Mouse (Mus musculus) MEL (cell line): ENCODE results near the gene Olfr523. TPM values are rescaled to one million over a fixed set of nuclear protein-coding genes. Genes with fewer than 3 reads are reported as not detected.

Source experiments
- DNase-seq: peaks from one replicate; pipeline ENCODE4 v3.0.0; 2011; ENCODE audit warnings: low read depth, low spot score
- H3K27ac ChIP-seq: 2 replicates; pipeline ENCODE4 v1.5.1; 2012; ENCODE audit warnings: low read depth, mild to moderate bottlenecking, control low read depth, low read length, moderate library complexity; ENCODE audit not compliant: control insufficient read depth
- H3K27me3 ChIP-seq, 2 experiments: fragments of 150-350 bp in 1 of 2; sonication (generic) in 1 of 2; 2 replicates each; pipeline ENCODE4 v1.6.1; 2012; ENCODE audit warnings: low read length in 2 of 2, mild to moderate bottlenecking in 2 of 2, improper control_type of control experiment in 1 of 2, moderate library complexity in 1 of 2; ENCODE audit not compliant: insufficient read depth in 2 of 2, control insufficient read depth in 1 of 2
- H3K36me3 ChIP-seq, 2 experiments: 2 replicates each; pipeline ENCODE4 v1.6.1; 2012 to 2014; ENCODE audit warnings: low read length in 2 of 2, improper control_type of control experiment in 1 of 2, inconsistent platforms in 1 of 2, mild to moderate bottlenecking in 1 of 2; ENCODE audit not compliant: insufficient read depth in 2 of 2, control insufficient read depth in 1 of 2
- H3K4me1 ChIP-seq, 2 experiments: fragments of 150-350 bp in 1 of 2; sonication (generic) in 1 of 2; 2 replicates each; pipeline ENCODE4 v1.6.1; 2012; ENCODE audit warnings: low read length in 2 of 2, improper control_type of control experiment in 1 of 2, mild to moderate bottlenecking in 1 of 2; ENCODE audit not compliant: insufficient read depth in 2 of 2, control insufficient read depth in 1 of 2
- H3K4me3 ChIP-seq, 2 experiments: fragments of 150-350 bp in 1 of 2; sonication (generic) in 1 of 2; 2 replicates each; pipeline ENCODE4 v1.5.1; 2012; ENCODE audit warnings: low read depth in 2 of 2, low read length in 2 of 2, mild to moderate bottlenecking in 2 of 2, moderate library complexity in 2 of 2, control low read depth in 1 of 2, improper control_type of control experiment in 1 of 2; ENCODE audit not compliant: control insufficient read depth in 1 of 2, insufficient read depth in 1 of 2
- H3K79me2 ChIP-seq: 2 replicates; pipeline ENCODE4 v1.6.1; 2012; ENCODE audit warnings: mild to moderate bottlenecking, low read length, moderate library complexity; ENCODE audit not compliant: control insufficient read depth, poor library complexity, insufficient read depth
- H3K9ac ChIP-seq: 2 replicates; pipeline ENCODE4 v1.6.1; 2012; ENCODE audit warnings: low read depth, mild to moderate bottlenecking, control low read depth, low read length, moderate library complexity; ENCODE audit not compliant: control insufficient read depth, poor library complexity, severe bottlenecking
- H3K9me3 ChIP-seq: fragments of 150-350 bp; sonication (generic); replicated peaks from 2 replicates; pipeline ENCODE4 v1.6.1; 2012; ENCODE audit warnings: mild to moderate bottlenecking, low read length, improper control_type of control experiment, moderate library complexity; ENCODE audit not compliant: insufficient read depth
- BHLHE40 ChIP-seq: IDR thresholded peaks from 2 replicates; pipeline ENCODE4 v1.6.1; 2012; ENCODE audit warnings: low read depth, mild to moderate bottlenecking, inconsistent platforms, low read length, improper control_type of control experiment, borderline replicate concordance
- CHD1 ChIP-seq: IDR thresholded peaks from 2 replicates; pipeline ENCODE4 v1.6.1; 2012; ENCODE audit warnings: low read depth, mild to moderate bottlenecking, inconsistent platforms, low read length, improper control_type of control experiment
- CTCF ChIP-seq, 3 experiments: IDR thresholded peaks in 2 of 3; conservative IDR thresholded peaks in 1 of 3; 2 replicates each; pipeline ENCODE4 v1.5.1; 2011 to 2012; ENCODE audit warnings: low read length in 3 of 3, low read depth in 2 of 3, mild to moderate bottlenecking in 2 of 3, improper control_type of control experiment in 1 of 3, inconsistent platforms in 1 of 3, mixed read lengths in 1 of 3, moderate library complexity in 1 of 3; ENCODE audit not compliant: control insufficient read depth in 1 of 3, insufficient read depth in 1 of 3, poor library complexity in 1 of 3, severe bottlenecking in 1 of 3
- ELF1 ChIP-seq: IDR thresholded peaks from 2 replicates; pipeline ENCODE4 v1.6.1; 2014; ENCODE audit warnings: low read depth, mild to moderate bottlenecking, inconsistent platforms, low read length, improper control_type of control experiment, moderate library complexity
- KAT2A ChIP-seq: conservative IDR thresholded peaks from 2 replicates; pipeline ENCODE4 v1.6.1; 2012; ENCODE audit warnings: low read depth, low read length, improper control_type of control experiment, inconsistent platforms
- MAFK ChIP-seq: IDR thresholded peaks from 2 replicates; pipeline ENCODE4 v1.6.1; 2011; ENCODE audit warnings: low read depth, mild to moderate bottlenecking, low read length, improper control_type of control experiment, borderline replicate concordance
- MXI1 ChIP-seq: IDR thresholded peaks from 2 replicates; pipeline ENCODE4 v1.6.1; 2011; ENCODE audit warnings: mild to moderate bottlenecking, low read depth, low read length, improper control_type of control experiment
- MYB ChIP-seq: IDR thresholded peaks from 2 replicates; pipeline ENCODE4 v1.6.1; 2011; ENCODE audit warnings: mild to moderate bottlenecking, low read depth, low read length, improper control_type of control experiment
- POLR2AphosphoS2 ChIP-seq: IDR thresholded peaks from 2 replicates; pipeline ENCODE4 v1.6.1; 2011; ENCODE audit warnings: low read length, improper control_type of control experiment
- RAD21 ChIP-seq: IDR thresholded peaks from 2 replicates; pipeline ENCODE4 v1.6.1; 2011; ENCODE audit warnings: mild to moderate bottlenecking, low read depth, low read length, improper control_type of control experiment
- RCOR1 ChIP-seq: IDR thresholded peaks from 2 replicates; pipeline ENCODE4 v1.6.1; 2012; ENCODE audit warnings: low read depth, mild to moderate bottlenecking, inconsistent platforms, low read length, improper control_type of control experiment
- SIN3A ChIP-seq: IDR thresholded peaks from 2 replicates; pipeline ENCODE4 v1.6.1; 2012; ENCODE audit warnings: low read length, improper control_type of control experiment, inconsistent platforms
- SMC3 ChIP-seq: IDR thresholded peaks from 2 replicates; pipeline ENCODE4 v1.6.1; 2011; ENCODE audit warnings: low read depth, low read length, improper control_type of control experiment
- TBP ChIP-seq: IDR thresholded peaks from 2 replicates; pipeline ENCODE4 v1.8.0; 2011; ENCODE audit warnings: low read depth, low read length, improper control_type of control experiment
- TCF12 ChIP-seq: IDR thresholded peaks from 2 replicates; pipeline ENCODE4 v1.6.1; 2014; ENCODE audit warnings: low read depth, mild to moderate bottlenecking, inconsistent platforms, low read length, improper control_type of control experiment, moderate library complexity
- UBTF ChIP-seq: IDR thresholded peaks from 2 replicates; pipeline ENCODE4 v1.6.1; 2012; ENCODE audit warnings: low read depth, mild to moderate bottlenecking, inconsistent platforms, low read length, improper control_type of control experiment, moderate library complexity, borderline replicate concordance; ENCODE audit not compliant: insufficient read depth
- USF2 ChIP-seq, 2 experiments: IDR thresholded peaks; 2 replicates each; pipeline ENCODE4 v1.6.1; 2011 to 2012; ENCODE audit warnings: improper control_type of control experiment in 2 of 2, low read length in 2 of 2, borderline replicate concordance in 1 of 2, inconsistent platforms in 1 of 2, low read depth in 1 of 2, mild to moderate bottlenecking in 1 of 2; ENCODE audit not compliant: insufficient read depth in 1 of 2
- ZC3H11A ChIP-seq: IDR thresholded peaks from 2 replicates; pipeline ENCODE4 v1.6.1; 2012; ENCODE audit warnings: low read depth, mild to moderate bottlenecking, inconsistent platforms, low read length, improper control_type of control experiment
- ZNF384 ChIP-seq: IDR thresholded peaks from 2 replicates; pipeline ENCODE4 v1.6.1; 2012; ENCODE audit warnings: low read depth, mild to moderate bottlenecking, inconsistent platforms, low read length, improper control_type of control experiment
- polyA plus RNA-seq, 2 experiments: library from polyadenylated mRNA; stranded (reverse) in 1 of 2; unstranded in 1 of 2; fragments of >175 nt in 1 of 2; fragments of >200 nt in 1 of 2; gene quantifications; 2 replicates each; pipeline versions ENCODE4 v1.2.1 to v1.2.4; 2012; ENCODE audit warnings: low replicate concordance in 2 of 2, low read depth in 1 of 2; ENCODE audit not compliant: insufficient read length in 2 of 2, insufficient read depth in 1 of 2, missing spikeins in 1 of 2
- total RNA-seq: library from RNA; depleted of rRNA; stranded (reverse); fragments of 300-350 nt; gene quantifications from 2 replicates; pipeline ENCODE4 v1.2.3, GENCODE M21; 2012

Gene Olfr523
- total and polyA plus RNA-seq, 3 experiments, result not detected

DNA sequence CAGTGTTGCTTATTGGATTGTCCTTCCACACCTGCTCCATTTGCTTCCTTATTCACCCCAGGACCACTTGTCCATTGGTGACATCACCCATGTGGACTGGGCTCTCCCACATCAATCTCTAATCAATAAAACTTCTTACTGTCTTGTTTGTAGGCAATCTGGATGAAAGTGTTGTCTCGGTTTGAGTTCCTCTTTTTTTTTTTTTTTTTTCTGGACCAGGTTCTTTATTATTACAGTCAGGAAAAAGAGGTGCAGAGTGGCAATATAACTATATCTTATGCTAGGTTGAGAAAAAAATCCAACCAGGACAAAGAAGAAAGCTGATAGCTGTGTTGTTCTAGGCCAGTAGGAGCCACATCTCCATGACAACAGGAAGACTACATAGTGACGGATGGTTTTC lies 7.7 kb downstream of the Olfr523 start:
- Histone ChIP-seq H3K4me1 (no peaks in the 10 kb centered on the region), H3K9me3 (no peaks in the 10 kb centered on the region), H3K4me3 (no peak overlapping the region), H3K36me3 (no peaks in the 10 kb centered on the region), H3K9ac (no peak overlapping the region), H3K27ac (no peak overlapping the region), H3K79me2 (no peaks in the 10 kb centered on the region), H3K27me3 (no peaks in the 10 kb centered on the region)
- DNase-seq, result no peak
- TF ChIP-seq ZNF384, result peak; percentile 84
- no peak for TF ChIP-seq RAD21

DNA sequence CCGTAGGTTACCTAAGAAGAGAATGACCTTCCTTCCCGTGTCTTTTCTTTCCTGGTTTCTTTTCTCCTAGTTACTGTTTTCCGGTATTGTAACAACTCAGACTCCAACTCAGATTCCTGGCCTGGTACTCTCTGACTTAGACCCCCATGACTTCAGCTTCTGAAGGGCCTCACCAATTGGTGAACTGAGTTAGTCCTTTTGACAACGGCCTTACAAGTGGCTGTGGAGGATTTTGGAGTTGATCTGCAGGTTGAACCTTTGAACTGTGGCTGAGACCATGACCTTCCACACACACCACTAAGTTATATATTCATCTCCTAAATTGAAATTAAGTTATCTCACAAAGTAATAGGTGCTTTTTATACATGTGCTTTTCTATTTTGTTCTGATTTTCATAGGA lies 11.2 kb downstream of the Olfr523 start:
- TF ChIP-seq TCF12 (no peak), MXI1 (no peak), CHD1 (no peak)
- no peak for DNase-seq

DNA sequence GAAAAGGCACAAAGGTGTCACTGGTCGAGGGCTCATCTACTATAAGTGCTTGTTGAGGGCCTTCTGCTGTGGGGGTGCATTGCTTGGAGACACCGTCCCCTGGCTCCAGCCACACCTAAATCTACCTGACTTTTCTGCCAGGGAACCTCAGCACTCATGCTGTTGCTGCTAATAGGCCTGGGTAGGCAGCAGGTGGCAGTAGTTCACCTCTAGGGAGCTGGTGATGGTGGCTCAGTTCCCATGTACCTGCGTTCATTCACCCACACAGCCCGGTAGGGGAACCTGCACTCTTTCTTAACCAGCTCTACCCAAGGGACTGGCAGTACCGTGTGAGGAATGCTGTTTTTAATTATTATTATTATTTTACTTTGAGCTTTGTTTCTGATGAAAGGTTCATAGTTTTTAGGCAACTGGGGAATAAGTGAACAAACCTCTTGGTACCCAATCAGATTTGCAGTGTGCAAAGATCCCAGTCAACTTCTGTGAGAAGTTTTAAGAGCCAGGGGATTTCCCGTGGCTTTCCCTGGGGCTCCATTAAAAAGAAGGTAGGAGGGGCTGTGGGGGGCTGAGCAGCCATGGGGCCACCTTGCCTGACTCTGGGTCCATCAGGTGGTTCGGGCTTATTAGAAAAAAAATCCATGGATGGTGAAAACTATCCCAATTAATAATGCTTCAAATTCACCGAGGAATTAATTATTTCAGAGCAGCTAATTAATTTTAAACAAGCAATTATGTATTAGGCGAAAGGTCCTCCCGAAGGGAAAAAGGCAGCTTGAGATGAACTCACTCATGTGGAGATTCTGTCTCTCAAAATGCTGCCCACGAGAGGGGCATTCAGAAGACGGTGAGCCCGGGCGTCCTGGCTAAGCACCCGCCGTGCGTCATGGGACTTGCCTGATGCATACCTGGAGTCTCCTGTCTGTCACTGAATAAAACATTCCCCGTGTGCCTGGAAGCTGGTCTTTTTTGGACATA lies 13.9 kb downstream of the Olfr523 start:
- Histone ChIP-seq H3K4me1 (peaks cover 0 to 6% of the 10 kb centered on the region in 2 experiments; a peak in 2 of 4 replicates), H3K79me2 (no peaks in the 10 kb centered on the region), H3K9me3 (no peaks in the 10 kb centered on the region), H3K27ac (no peak overlapping the region), H3K4me3 (no peak overlapping the region), H3K9ac (no peak overlapping the region), H3K27me3 (no peaks in the 10 kb centered on the region), H3K36me3 (no peaks in the 10 kb centered on the region)
- DNase-seq, result peak; percentile 23
- TF ChIP-seq MAFK (no peak), POLR2AphosphoS2 (no peak), ZC3H11A (peak; percentile 13; the same call in 1 of the 2 replicates), ELF1 (no peak), RAD21 (peak; percentile 46), SIN3A (no peak), RCOR1 (no peak), UBTF (no peak), MYB (no peak), MXI1 (no peak), CTCF (IDR thresholded peaks at IDR 0.05 in 2 of 3, conservative IDR thresholded peaks at IDR 0.05 in 1 of 3; ENCODE audit: control insufficient read depth in 1 of 3, insufficient read depth in 1 of 3, low read depth in 2 of 3, low read length in 3 of 3, poor library complexity in 1 of 3, severe bottlenecking in 1 of 3) (peak in 2 of 3 experiments; percentile 52 to 58; a peak in 4 of 6 replicates), TBP (no peak), SMC3 (peak; percentile 42; the same call in 1 of the 2 replicates), USF2 (IDR thresholded peaks at IDR 0.05; ENCODE audit: borderline replicate concordance in 1 of 2, insufficient read depth in 1 of 2, low read depth in 1 of 2, low read length in 2 of 2) (no peak), KAT2A (no peak), BHLHE40 (no peak)

More for the DNA sequence above, 11.2 kb downstream of the Olfr523 start:
- no peaks in the 10 kb centered on the region for H3K79me2 ChIP-seq
- peaks cover 0 to 4% of the 10 kb centered on the region in 2 experiments; a peak in 2 of 4 replicates for H3K4me1 ChIP-seq
- H3K9ac ChIP-seq, result no peak overlapping the region
- no peaks in the 10 kb centered on the region for H3K36me3 ChIP-seq
- no peaks in the 10 kb centered on the region for H3K9me3 ChIP-seq
- no peaks in the 10 kb centered on the region for H3K27me3 ChIP-seq
- no peak overlapping the region for H3K27ac ChIP-seq
- H3K4me3 ChIP-seq, result no peak overlapping the region
